Mouse (Mus musculus) stomach, embryonic 16.5 days (tissue): ENCODE data around the gene Plod3. TPM values are rescaled to one million over a fixed set of nuclear protein-coding genes. Genes with fewer than 3 reads are reported as not detected.

ENCODE experiments used
- ATAC-seq: fragments of 200-750 bp; cut with Nextera tagmentation; 2 replicates; pipeline ENCODE4 v1.8.0; 2017; ENCODE audit warnings: moderate number of reproducible peaks, moderate TSS enrichment; ENCODE audit not compliant: insufficient read depth, low FRiP score
- H3K27ac ChIP-seq: fragments of 300-500 bp; sonication (generic); 2 replicates; pipeline ENCODE4 v1.5.1; 2014; ENCODE audit warnings: low read length
- H3K27me3 ChIP-seq: fragments of 300-500 bp; sonication (generic); 2 replicates; pipeline ENCODE4 v1.6.1; 2014; ENCODE audit warnings: low read length, control low read depth, mixed read lengths; ENCODE audit not compliant: control insufficient read depth, insufficient read depth
- H3K36me3 ChIP-seq: fragments of 300-500 bp; sonication (generic); 2 replicates; pipeline ENCODE4 v1.6.1; 2014; ENCODE audit warnings: low read length; ENCODE audit not compliant: control insufficient read depth, insufficient read depth
- H3K4me1 ChIP-seq: fragments of 300-500 bp; sonication (generic); 2 replicates; pipeline ENCODE4 v1.6.1; 2014; ENCODE audit warnings: low read length, control low read depth, mixed read lengths; ENCODE audit not compliant: control insufficient read depth, insufficient read depth
- H3K4me2 ChIP-seq: fragments of 300-500 bp; sonication (generic); 2 replicates; pipeline ENCODE4 v1.6.1; 2014; ENCODE audit warnings: low read depth, low read length, mixed read lengths
- H3K4me3 ChIP-seq: fragments of 300-500 bp; sonication (generic); replicated peaks from 2 replicates; pipeline ENCODE4 v1.5.1; 2014; ENCODE audit warnings: mild to moderate bottlenecking, low read length
- H3K9ac ChIP-seq: fragments of 300-500 bp; sonication (generic); 2 replicates; pipeline ENCODE4 v1.6.1; 2014; ENCODE audit warnings: low read length
- H3K9me3 ChIP-seq: fragments of 300-500 bp; sonication (generic); replicated peaks from 2 replicates; pipeline ENCODE4 v1.6.1; 2016; ENCODE audit warnings: low read length, control low read depth; ENCODE audit not compliant: control insufficient read depth
- WGBS: fragments of 180-500 bp; shearing (Covaris S2); extraction: QIAGEN DNeasy Blood & Tissue Kit; methylation state at CpG from one replicate; pipeline ENCODE4 v1.1.7; 2014; 5-methylcytosine and 5-hydroxymethylcytosine counted together
- microRNA counts: library from miRNA; unstranded; fragments of <30 nt; microRNA quantifications from one replicate; lab custom pipeline; 2016
- microRNA-seq: library from miRNA; unstranded; fragments of <30 nt; microRNA quantifications from one replicate; pipeline ENCODE4, GENCODE M21; 2016
- polyA plus RNA-seq: library from polyadenylated mRNA; unstranded; fragments of >200 nt; fragmentation: Nextera tagmentation; extraction: Ambion mirVana; gene quantifications from 2 replicates; pipeline ENCODE4 v1.2.1, GENCODE M21; 2015

Plod3 gene
- polyA plus RNA-seq, 1 experiment from 2014 or later: 46.1 TPM

DNA sequence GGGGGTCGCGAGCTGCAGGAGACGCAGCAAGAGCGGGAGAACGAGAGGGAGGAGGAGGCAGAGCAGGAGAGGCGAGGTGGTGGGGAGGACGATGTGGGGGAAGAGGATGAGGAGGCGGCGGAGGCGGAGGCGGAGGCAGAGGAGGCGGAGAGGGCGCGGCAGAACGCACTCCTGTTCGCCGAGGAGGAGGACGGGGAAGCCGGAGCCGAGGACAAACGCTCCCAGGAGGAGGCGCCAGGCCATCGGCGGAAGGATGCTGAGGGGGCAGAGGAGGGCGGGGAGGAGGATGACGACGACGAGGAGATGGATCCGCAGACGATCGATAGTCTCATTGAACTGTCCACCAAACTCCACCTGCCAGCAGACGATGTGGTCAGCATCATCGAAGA, 45.2 kb downstream of the Plod3 start:
- WGBS: under 1% methylated on average over 32 of the region's 33 CpGs

DNA sequence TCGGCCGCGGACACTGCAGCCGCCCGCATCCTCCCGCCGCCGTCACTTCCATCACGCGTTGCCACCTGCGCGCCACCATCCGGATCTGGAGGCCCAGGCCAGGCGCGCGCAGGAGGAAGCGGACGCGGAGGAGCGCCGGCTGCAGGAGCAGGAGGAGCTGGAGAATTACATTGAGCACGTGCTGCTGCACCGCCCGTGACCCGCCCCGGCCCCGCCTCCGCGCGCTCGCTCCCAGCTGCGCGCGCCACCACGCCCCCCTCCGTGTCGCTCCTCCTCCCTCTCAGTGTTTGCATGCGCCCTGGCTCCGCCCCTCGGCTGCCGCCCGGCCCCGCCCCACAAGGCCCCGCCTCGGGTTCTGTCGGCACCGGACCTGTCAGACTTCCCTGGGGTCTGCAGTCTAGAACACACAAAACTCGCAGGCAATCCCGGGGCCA, 45.8 kb downstream of the Plod3 start:
- H3K4me2 ChIP-seq: peak overlapping the region; percentile 100
- peak overlapping the region; percentile 51 for H3K4me3 ChIP-seq
- H3K36me3 ChIP-seq: peaks cover 4% of the 10 kb centered on the region
- no peak overlapping the region for H3K27ac ChIP-seq
- ATAC-seq: peak; percentile 88
- H3K9me3 ChIP-seq: no peaks in the 10 kb centered on the region
- under 1% methylated on average over 43 of the region's 49 CpGs for WGBS
- H3K4me1 ChIP-seq: peaks cover 18% of the 10 kb centered on the region
- H3K9ac ChIP-seq: peak overlapping the region; percentile 44; the same call in 1 of the 2 replicates
- H3K27me3 ChIP-seq: peaks cover 45% of the 10 kb centered on the region

More for the DNA sequence above, 45.2 kb downstream of the Plod3 start:
- no peak for ATAC-seq
- Histone ChIP-seq H3K27me3 (peaks cover 48% of the 10 kb centered on the region), H3K9ac (no peak overlapping the region; the same call in 1 of the 2 replicates), H3K4me2 (peak overlapping the region; percentile 100), H3K27ac (no peak overlapping the region), H3K4me3 (peak overlapping the region; percentile 51), H3K4me1 (peaks cover 18% of the 10 kb centered on the region), H3K36me3 (peaks cover 1% of the 10 kb centered on the region), H3K9me3 (no peaks in the 10 kb centered on the region)

DNA sequence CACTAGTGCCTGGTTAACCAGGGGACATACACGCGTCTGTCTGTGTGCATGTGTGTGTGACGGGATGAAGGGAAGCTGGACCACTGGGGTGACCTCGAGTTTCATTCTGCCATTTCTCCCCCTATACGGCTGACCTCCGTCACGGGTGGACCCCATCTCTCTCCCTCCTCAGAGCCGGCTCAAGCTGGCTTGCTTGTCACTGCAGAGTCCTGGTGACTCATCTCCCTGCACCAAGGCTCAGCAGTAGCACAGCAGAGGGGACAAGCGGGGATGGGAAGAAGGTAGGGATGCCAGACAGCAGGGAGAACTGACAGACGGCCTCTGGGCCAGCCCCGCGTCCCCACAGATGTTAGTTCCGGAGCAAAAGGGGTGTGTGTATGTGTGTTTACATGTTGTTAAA, 49.4 kb downstream of the Plod3 start:
- H3K9ac ChIP-seq: no peak overlapping the region
- peaks cover 14% of the 10 kb centered on the region for H3K4me1 ChIP-seq
- H3K27me3 ChIP-seq: peaks cover 13% of the 10 kb centered on the region
- no peak overlapping the region for H3K27ac ChIP-seq
- H3K9me3 ChIP-seq: no peaks in the 10 kb centered on the region
- 79% methylated on average over 13 of the region's 13 CpGs for WGBS
- no peak for ATAC-seq
- H3K4me2 ChIP-seq: no peak overlapping the region
- H3K36me3 ChIP-seq: peaks cover 4% of the 10 kb centered on the region
- no peak overlapping the region for H3K4me3 ChIP-seq

DNA sequence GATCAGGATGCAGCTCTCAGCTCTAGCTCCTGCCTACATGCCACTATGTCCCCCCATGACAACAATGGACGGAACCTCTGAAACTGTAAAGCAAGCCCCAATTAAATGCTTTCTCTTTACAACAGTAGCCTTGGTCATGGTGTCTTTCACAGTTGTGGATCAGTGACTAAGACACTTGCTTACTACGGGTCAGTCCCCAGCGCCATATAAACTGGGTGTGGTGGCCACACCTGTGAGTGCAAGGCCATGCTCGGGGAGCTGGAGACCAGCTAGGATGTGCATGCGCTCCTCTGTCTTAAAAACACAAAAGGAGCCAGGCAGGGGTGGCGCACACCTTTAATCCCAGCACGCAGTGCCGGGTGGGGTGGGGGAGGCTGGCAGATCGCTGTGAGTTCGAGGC, 52.6 kb downstream of the Plod3 start:
- peaks cover 16% of the 10 kb centered on the region for H3K36me3 ChIP-seq
- H3K4me1 ChIP-seq: no peaks in the 10 kb centered on the region
- no peak for ATAC-seq
- H3K4me2 ChIP-seq: no peak overlapping the region
- H3K27me3 ChIP-seq: no peaks in the 10 kb centered on the region
- no peaks in the 10 kb centered on the region for H3K9me3 ChIP-seq
- H3K4me3 ChIP-seq: no peak overlapping the region
- WGBS: 92% methylated on average over 10 of the region's 10 CpGs
- no peak overlapping the region for H3K9ac ChIP-seq
- no peak overlapping the region for H3K27ac ChIP-seq

DNA sequence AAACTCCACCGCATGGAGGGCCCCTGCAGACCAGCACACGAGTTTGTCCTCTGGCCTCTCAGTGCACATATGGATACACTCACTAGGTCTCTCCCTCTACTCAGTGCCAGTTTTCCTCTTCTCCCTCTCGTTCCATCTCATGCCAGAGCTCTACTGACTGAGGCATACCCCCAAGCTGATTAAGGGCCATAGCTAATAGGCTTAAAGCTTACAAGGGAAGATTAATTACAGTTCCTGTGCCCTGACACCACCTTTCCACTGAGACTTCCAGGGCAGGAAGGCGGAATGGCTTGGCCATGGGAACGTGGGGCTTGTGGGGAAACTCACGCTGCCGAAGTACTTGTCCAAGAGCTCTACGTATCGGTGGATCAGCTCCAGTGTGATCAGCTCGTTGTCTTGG, 54.6 kb downstream of the Plod3 start:
- no peak for ATAC-seq
- H3K4me3 ChIP-seq: no peak overlapping the region
- H3K36me3 ChIP-seq: peaks cover 16% of the 10 kb centered on the region
- H3K27ac ChIP-seq: no peak overlapping the region
- H3K27me3 ChIP-seq: no peaks in the 10 kb centered on the region
- peaks cover 9% of the 10 kb centered on the region; the same call in 1 of the 2 replicates for H3K4me1 ChIP-seq
- no peak overlapping the region for H3K9ac ChIP-seq
- H3K9me3 ChIP-seq: no peaks in the 10 kb centered on the region
- H3K4me2 ChIP-seq: no peak overlapping the region
- whole genome bisulfite sequencing: 89% methylated on average over 10 of the region's 10 CpGs

DNA sequence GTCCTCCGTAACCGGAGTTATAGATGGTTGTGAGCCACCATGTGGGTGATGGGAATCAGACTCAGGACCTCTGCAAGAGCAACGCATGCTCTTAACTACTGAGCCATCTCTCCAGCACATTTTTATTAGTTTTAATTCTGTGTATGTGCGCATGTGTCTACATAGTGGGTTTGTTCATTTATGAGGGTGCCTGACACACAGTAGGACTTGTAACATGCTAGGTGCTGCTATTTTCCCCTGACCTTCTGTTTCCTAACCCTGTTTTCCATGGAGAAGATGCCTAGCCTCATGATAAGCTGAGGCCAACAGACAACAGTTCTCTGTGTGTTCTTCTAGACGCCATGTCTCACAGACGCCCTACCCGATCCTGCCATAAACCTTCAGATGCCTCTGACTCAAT, 57.2 kb downstream of the Plod3 start:
- H3K27ac ChIP-seq: no peak overlapping the region
- no peak for ATAC-seq
- WGBS: 96% methylated on average over 7 of the region's 7 CpGs
- peaks cover 12% of the 10 kb centered on the region for H3K36me3 ChIP-seq
- H3K9ac ChIP-seq: no peak overlapping the region
- H3K4me2 ChIP-seq: no peak overlapping the region
- H3K27me3 ChIP-seq: no peaks in the 10 kb centered on the region
- H3K4me3 ChIP-seq: no peak overlapping the region
- no peaks in the 10 kb centered on the region for H3K9me3 ChIP-seq
- peaks cover 9% of the 10 kb centered on the region; the same call in 1 of the 2 replicates for H3K4me1 ChIP-seq

DNA sequence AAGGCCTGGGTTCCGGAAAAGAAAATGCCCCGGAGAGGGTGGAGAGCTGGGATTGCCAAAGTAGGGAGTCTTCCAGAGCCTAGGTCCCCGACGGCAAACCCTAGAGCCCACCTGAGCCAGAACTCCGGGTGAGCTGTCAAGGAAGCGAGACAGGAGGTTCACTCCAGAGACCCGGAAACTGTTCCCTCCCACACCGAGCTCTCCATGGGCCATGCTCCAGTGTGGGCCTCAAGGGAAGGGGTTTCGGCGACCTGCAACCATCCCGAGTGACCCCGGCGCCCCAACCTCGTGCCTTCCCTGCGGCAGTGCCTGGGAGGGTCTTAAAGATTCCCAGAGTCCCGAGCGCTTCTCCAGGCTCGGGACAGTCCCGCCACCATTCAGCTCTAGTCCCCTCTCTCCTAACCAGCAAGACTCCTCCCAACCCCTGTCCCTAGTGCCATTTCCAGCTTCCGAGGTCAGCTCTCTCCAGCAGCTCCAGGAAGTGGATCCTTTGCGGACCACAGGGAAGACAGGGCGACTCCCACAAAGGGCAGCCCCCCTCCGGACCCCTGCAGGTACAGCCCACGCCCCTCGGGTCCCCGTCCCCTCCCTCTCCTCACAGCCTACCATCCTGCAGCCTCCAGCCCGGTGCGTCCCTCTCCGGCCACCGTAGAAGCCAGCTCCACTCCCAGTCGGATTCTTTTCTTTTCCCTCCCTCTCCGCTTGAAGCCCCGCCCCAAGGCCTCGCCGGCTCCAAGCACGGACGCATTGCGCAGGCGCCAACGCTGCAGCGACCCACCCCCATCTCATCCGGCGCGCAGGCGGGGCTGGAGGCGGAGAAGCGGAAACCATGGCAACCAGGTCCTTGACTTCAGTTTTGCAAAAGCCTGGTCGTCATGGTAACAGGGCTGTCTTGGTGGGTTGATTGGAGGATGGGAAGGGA, 58.8 kb downstream of the Plod3 start, which contains the start of gene Ap1s1:
Gene Ap1s1 (minus strand): TSS at position 734 of the 922 bp plus-strand sequence.
- Histone ChIP-seq H3K9ac (peak within 1 kb of the TSS; percentile 91), H3K27me3 (peaks cover 3% of the 10 kb centered on the region; the same call in 1 of the 2 replicates), H3K27ac (peak within 1 kb of the TSS; percentile 72), H3K4me1 (peaks cover 9% of the 10 kb centered on the region; the same call in 1 of the 2 replicates), H3K36me3 (peaks cover 12% of the 10 kb centered on the region), H3K9me3 (no peaks in the 10 kb centered on the region), H3K4me3 (peak within 1 kb of the TSS; percentile 86), H3K4me2 (peak within 1 kb of the TSS; percentile 78)
- ATAC-seq: peak; percentile 95
- WGBS: under 1% methylated on average over 48 of the region's 48 CpGs

MicroRNAs within 50 kb of the gene (microRNA counts, 519-probe panel; counts per million panel counts)
- microRNA mmu-miR-702 (lab: Ali Mortazavi, UCI): not detected

Small RNA genes within 50 kb of the gene (microRNA-seq; reads per million reads assigned to microRNA genes)
- gene Mir702: 13.9 reads per million, percentile 36 among the genes with 10 or more reads in this experiment

Other genes starting within 250 kb of the Plod3 start
- gene Col26a1, start 103.8 kb upstream of the Plod3 start, polyA plus RNA-seq: 9.5 and 13.4 TPM in 2 replicates
- gene Ift22, start 78.9 kb upstream of the Plod3 start, polyA plus RNA-seq: 54.1 and 57.3 TPM in 2 replicates
- 214 and 239 TPM in 2 replicates for gene Fis1, start 33.7 kb upstream of the Plod3 start, polyA plus RNA-seq
- 10.2 and 11.5 TPM in 2 replicates for gene Cldn15, start 20.4 kb upstream of the Plod3 start, polyA plus RNA-seq
- gene Znhit1, start 1.0 kb downstream of the Plod3 start, polyA plus RNA-seq: 95.3 and 104 TPM in 2 replicates
- 0.34 and 0.39 TPM in 2 replicates for gene Vgf, start 39.4 kb downstream of the Plod3 start, polyA plus RNA-seq
- gene Ap1s1, start 59.1 kb downstream of the Plod3 start, polyA plus RNA-seq: 187 and 192 TPM in 2 replicates
- gene Serpine1, start 85.2 kb downstream of the Plod3 start, polyA plus RNA-seq: 0.24 and 0.45 TPM in 2 replicates
- 8.1 and 9.3 TPM in 2 replicates for gene Trim56, start 129.2 kb downstream of the Plod3 start, polyA plus RNA-seq
- gene Muc3, start 162.3 kb downstream of the Plod3 start, polyA plus RNA-seq: 0.15 TPM in 1 of 2 replicates, not detected in the other
- 1.1 TPM in 2 replicates for gene Muc3a, start 225.4 kb downstream of the Plod3 start, polyA plus RNA-seq